Mouse (Mus musculus): ENCODE results near the gene Edrf1.

DNA sequence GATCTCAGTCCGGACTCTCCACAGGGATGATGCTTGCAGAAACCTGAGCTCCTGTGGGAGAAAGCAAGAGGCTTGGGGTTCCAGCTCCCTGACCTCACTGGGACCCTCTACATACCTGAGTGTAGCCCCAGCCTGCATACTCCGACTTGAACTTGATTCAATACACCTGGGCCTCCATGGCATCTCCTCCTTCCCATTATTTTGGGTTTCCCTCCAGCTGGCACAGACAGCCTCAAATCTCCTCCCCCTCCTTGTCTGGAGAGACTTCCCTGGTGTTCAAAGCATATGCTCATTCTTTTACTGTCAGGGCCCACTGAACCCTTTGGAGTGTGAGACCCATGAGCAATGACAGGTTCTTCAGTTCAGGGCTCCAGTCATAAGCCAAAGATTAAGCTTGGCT, 24.4 kb upstream of the Edrf1 start:
- TF ChIP-seq POLR2A (IDR thresholded peaks at IDR 0.05; ENCODE audit: borderline replicate concordance, extremely low read depth, insufficient read depth, insufficient read length, poor library complexity, severe bottlenecking) (no peak), CTCF (IDR thresholded peaks at IDR 0.05; ENCODE audit: borderline replicate concordance, extremely low read depth, insufficient read depth, insufficient read length) (no peak)
